Mouse (Mus musculus) heart, postnatal 0 days (tissue): ENCODE results near the gene Ero1l.

Source experiments
- CTCF ChIP-seq: IDR thresholded peaks from 2 replicates; pipeline ENCODE4 v1.5.1; 2016; ENCODE audit warnings: antibody characterized with exemption, control low read depth, low read depth
- EP300 ChIP-seq: IDR thresholded peaks from 2 replicates; pipeline ENCODE4 v1.6.1; 2016; ENCODE audit warnings: antibody characterized with exemption, low read depth

- TF ChIP-seq EP300 (no peak), CTCF (no peak)
Observed at GRCm38 (mm10) chr14:45307630-45308328, 10.8 kb downstream of the Ero1l start.
